Mouse (Mus musculus) brain, embryonic 14.5 days (tissue): ENCODE measurements around the gene Tars2. TPM values are rescaled to one million over a fixed set of nuclear protein-coding genes. Genes with fewer than 3 reads are reported as not detected.
"Not testable (repeated sequence)": the region's sequence is repeated elsewhere in the genome, so short reads cannot be mapped to it uniquely, and the experiment has no call there.

ENCODE experiments used
- DNase-seq: peaks from one replicate; pipeline ENCODE4 v3.0.0-alpha.2; 2011; ENCODE audit warnings: low read depth
- CTCF ChIP-seq: fragments of 200-500 bp; IDR thresholded peaks from 2 replicates; pipeline ENCODE4 v1.5.1; 2012; ENCODE audit warnings: inconsistent platforms, mild to moderate bottlenecking, moderate library complexity, borderline replicate concordance; ENCODE audit not compliant: insufficient read depth, insufficient read length; ENCODE audit errors: extremely low read depth
- POLR2A ChIP-seq: fragments of 200-500 bp; IDR thresholded peaks from 2 replicates; pipeline ENCODE4 v1.6.1; 2012; ENCODE audit warnings: mild to moderate bottlenecking, inconsistent platforms, borderline replicate concordance; ENCODE audit not compliant: poor library complexity, insufficient read depth, insufficient read length, severe bottlenecking; ENCODE audit errors: extremely low read depth
- polyA plus RNA-seq: library from polyadenylated mRNA; depleted of rRNA; stranded (reverse); fragments of >200 nt; gene quantifications from 2 replicates; pipeline ENCODE4 v1.2.3, GENCODE M21; 2012; rRNA removed

Tars2 gene
- 39.1 and 42.2 TPM in 2 replicates for polyA plus RNA-seq

DNA sequence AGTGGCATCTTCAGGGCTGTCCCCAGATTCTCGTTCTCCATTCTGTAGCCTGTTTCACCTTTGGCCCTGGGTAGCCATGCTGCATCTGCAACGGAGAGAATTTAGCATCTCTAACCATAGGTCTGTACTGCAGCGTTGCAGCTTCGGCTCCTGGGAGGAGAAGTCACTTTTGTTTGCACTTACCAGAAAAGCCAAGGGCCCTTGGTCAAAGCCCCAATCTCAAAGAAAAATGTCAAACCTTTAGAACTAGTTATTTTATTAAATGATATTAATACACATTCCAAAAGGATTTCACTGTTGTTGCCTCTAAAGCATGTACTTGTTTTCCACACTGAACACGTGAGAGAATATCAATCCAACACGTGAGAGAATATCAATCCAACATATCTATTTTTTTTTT, at the start of gene Tars2:
TSS of gene Tars2 (minus strand) at position 101 of the 400 bp plus-strand sequence.
- TF ChIP-seq POLR2A = no peak
- no peak for TF ChIP-seq CTCF

GRCm38 (mm10) chr3:95808384-95808783, 48.4 kb upstream of the Tars2 start:
- no peak for TF ChIP-seq CTCF
- no peak for TF ChIP-seq POLR2A

More for the DNA sequence above, at the start of gene Tars2:
- no peak for DNase-seq

DNA sequence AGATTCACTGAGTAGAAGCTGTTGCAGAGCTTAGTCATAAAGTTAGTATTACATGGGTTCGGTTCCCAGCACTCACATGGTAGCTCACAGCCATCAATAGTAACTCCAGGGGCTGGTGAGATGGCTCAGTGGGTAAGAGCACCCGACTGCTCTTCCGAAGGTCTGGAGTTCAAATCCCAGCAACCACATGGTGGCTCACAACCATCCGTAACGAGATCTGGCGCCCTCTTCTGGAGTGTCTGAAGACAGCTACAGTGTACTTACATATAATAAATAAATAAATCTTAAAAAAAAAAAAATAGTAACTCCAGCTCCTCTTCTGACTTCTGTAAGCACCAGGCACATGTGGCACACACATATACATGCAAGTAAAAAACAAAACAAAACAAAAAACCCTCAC, 47.6 kb upstream of the Tars2 start:
- DNase-seq = not testable (repeated sequence)

More at GRCm38 (mm10) chr3:95808384-95808783, 48.4 kb upstream of the Tars2 start:
- DNase-seq = no peak

GRCm38 (mm10) chr3:95806677-95807076, 46.7 kb upstream of the Tars2 start:
- DNase-seq = no peak
- TF ChIP-seq CTCF = no peak
- no peak for TF ChIP-seq POLR2A

GRCm38 (mm10) chr3:95803851-95804250, 43.8 kb upstream of the Tars2 start:
- TF ChIP-seq POLR2A (no peak), CTCF (no peak)
- DNase-seq = no peak

GRCm38 (mm10) chr3:95798756-95799155, 38.8 kb upstream of the Tars2 start:
- DNase-seq = no peak
- no peak for TF ChIP-seq CTCF

- DNase-seq = no peak
- TF ChIP-seq CTCF = no peak
- no peak for TF ChIP-seq POLR2A
Measured at GRCm38 (mm10) chr3:95794299-95794698, 34.3 kb upstream of the Tars2 start.

- no peak for TF ChIP-seq CTCF
- TF ChIP-seq POLR2A = no peak
- DNase-seq = no peak
Measured at GRCm38 (mm10) chr3:95793662-95794061, 33.7 kb upstream of the Tars2 start.

DNA sequence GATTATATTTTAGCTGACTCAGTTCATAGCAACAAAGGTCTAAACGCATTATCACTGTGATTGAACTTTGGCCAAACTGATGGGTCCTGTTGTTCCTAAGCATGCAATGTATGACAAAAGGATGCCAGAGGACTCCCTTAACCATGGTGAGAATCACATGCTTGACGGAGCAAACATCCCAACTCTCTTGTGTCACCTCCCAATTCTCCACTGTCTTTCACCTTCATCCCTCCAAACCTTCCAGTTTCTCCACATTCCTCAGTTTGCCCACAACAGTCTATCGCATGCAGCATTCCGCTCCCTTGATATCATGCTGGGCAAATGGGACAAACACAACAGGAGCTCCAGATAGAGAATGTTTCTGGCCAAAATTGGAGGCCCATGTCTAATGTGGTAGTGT, 25.5 kb upstream of the Tars2 start:
- no peak for DNase-seq
- TF ChIP-seq CTCF (no peak), POLR2A (no peak)

DNA sequence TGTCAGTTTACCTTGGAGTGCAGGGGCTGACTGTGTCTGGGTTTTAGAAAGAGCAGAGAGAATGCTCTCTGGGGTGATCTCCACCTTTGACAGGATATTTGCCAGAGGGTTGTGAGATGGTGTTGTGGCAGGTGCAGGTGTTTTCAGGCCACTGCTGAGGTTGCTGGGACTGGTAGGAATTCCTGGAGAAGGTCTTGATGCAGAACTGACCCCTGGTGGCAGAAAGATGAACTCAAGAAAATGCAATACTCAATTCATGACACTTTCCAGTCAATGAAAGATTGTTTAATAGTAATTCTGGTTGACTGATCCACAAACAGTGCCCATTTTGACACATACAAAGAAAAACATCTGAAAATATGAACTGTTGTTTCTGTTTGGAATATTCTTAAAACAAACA, 12.0 kb upstream of the Tars2 start:
- peak; percentile 32 for DNase-seq
- TF ChIP-seq POLR2A (no peak), CTCF (peak; percentile 43; the same call in 1 of the 2 replicates)

DNA sequence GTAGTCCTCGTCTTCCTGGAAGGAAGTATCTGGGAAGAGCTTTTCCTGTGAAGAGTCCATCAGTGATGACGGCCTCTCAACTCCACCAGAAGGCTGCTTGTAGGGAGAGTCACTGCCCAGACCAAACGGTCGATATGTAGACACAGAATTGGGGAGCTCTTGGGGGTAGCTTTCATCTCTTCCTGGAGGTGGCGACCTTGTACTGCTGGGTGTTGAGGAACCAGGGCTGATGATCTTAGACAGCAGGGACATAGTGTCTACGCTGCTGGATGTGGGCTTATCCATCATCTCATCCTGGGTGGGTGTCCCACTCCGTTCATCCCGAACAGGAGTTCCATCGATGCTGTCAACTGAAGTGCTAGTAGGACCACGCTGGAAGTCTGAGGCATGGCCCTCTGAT, 5.5 kb upstream of the Tars2 start:
- TF ChIP-seq POLR2A = no peak
- TF ChIP-seq CTCF = no peak

GRCm38 (mm10) chr3:95763811-95764210, 3.8 kb upstream of the Tars2 start:
- TF ChIP-seq CTCF = no peak
- no peak for TF ChIP-seq POLR2A
- no peak for DNase-seq

More for the DNA sequence above, 5.5 kb upstream of the Tars2 start:
- no peak for DNase-seq

GRCm38 (mm10) chr3:95762961-95763360, 3.0 kb upstream of the Tars2 start:
- peak; percentile 7 for DNase-seq
- TF ChIP-seq CTCF = no peak
- no peak for TF ChIP-seq POLR2A

DNA sequence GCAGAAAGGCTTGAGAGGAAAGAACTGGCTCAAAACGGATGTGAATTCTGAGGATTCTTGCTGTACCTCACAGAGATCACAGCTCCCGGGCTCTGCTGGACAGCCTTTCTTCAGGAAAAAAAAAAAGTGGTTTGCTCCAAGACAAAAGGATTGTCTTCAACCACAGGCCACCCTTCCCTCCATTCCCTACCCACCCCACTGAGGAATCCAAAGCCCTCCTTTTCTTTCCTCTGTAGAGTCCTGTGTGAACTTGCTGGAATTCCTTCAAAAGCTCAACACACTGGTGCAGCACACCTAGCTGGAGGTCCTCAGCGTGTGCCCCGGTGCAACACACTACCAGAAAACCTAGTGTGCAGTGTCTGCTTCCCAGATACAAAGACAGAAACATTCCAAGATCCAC, 1.8 kb upstream of the Tars2 start:
- DNase-seq = no peak
- TF ChIP-seq POLR2A = no peak
- TF ChIP-seq CTCF = no peak

GRCm38 (mm10) chr3:95760656-95761055, 650 bp upstream of the Tars2 start:
- TF ChIP-seq CTCF = no peak
- TF ChIP-seq POLR2A = no peak
- no peak for DNase-seq

GRCm38 (mm10) chr3:95758467-95759218, 1.4 kb downstream of the Tars2 start:
- DNase-seq = no peak
- no peak for TF ChIP-seq POLR2A
- TF ChIP-seq CTCF = no peak
